Mouse (Mus musculus) small intestine, adult 2 months (tissue): Measurements from ENCODE around the gene Samd14.

Experiments
- CTCF ChIP-seq: fragments of 200-500 bp; IDR thresholded peaks from 2 replicates; pipeline ENCODE4 v1.5.1; 2012; ENCODE audit warnings: low read depth, mild to moderate bottlenecking, control low read depth, inconsistent platforms, low read length, moderate library complexity, mixed read lengths; ENCODE audit not compliant: insufficient replicate concordance, insufficient read length; ENCODE audit errors: extremely low read depth
- POLR2A ChIP-seq: fragments of 200-500 bp; IDR thresholded peaks from 2 replicates; pipeline ENCODE4 v1.6.1; 2012; ENCODE audit warnings: low read depth, mild to moderate bottlenecking, control low read depth, inconsistent platforms, low read length, moderate library complexity

DNA sequence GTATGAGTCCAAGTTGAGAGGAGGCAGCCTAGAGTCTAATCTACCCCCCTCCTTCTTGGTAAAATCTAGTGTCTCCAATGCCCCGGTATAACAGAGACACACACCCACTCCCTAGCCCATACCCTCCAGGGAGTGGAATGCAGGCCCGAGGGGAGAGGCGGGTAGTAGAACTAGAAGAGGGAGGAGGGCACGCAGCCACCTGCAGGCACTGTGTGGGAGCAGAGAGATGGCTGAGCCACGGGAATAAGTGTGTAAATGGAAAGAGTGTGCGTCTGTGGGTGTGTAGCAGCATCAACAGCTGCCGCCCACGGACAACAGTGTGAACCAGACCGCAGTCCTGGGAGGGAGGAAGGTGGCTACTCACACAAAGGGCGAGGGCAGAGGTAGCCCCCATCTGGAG lies 25.2 kb downstream of the Samd14 start:
- TF ChIP-seq POLR2A = no peak
- no peak for TF ChIP-seq CTCF
